ENCODE assay signal across 8 mouse cellular contexts in genomic region chr9:15357484-15358275, GRCm38 (mm10). TPM values are rescaled to one million over a fixed set of nuclear protein-coding genes. Genes with fewer than 3 reads are reported as not detected.
DNase-seq lines count a peak whose midpoint lies in the region; ATAC-seq and TF ChIP-seq lines count a peak whose summit lies in the region.

TSS of gene Cep295 (minus strand) at chr9:15357788.

- peak; percentile 100 for TF ChIP-seq POLR2A in MEL (IDR thresholded peaks at IDR 0.05; ENCODE audit: control insufficient read depth in 1 of 2, insufficient read depth in 1 of 2, low read depth in 1 of 2, low read length in 2 of 2, poor library complexity in 1 of 2)
- peak; percentile 99 for TF ChIP-seq POLR2A in cerebellum, adult 2 months (IDR thresholded peaks at IDR 0.05; ENCODE audit: borderline replicate concordance, insufficient read depth, low read length)

- no peaks in the 10 kb centered on the region for H3K27me3 ChIP-seq in MEL (ENCODE audit: control insufficient read depth in 1 of 2, insufficient read depth in 2 of 2, low read length in 2 of 2)
- no peaks in the 10 kb centered on the region for H3K27me3 ChIP-seq in cerebellum, adult 2 months (ENCODE audit: control insufficient read depth, insufficient read depth, low read length)
- no peaks in the 10 kb centered on the region for H3K27me3 ChIP-seq in forebrain, postnatal 0 days (ENCODE audit: insufficient read depth, low read length)
- no peaks in the 10 kb centered on the region for H3K27me3 ChIP-seq in lung, embryonic 15.5 days

- peaks cover 26% of the 10 kb centered on the region for H3K79me2 ChIP-seq in MEL (ENCODE audit: control insufficient read depth, insufficient read depth, low read length, poor library complexity)

- peaks cover 6 to 16% of the 10 kb centered on the region in 2 experiments for H3K4me1 ChIP-seq in MEL (ENCODE audit: control insufficient read depth in 1 of 2, insufficient read depth in 2 of 2, low read length in 2 of 2)
- no peaks in the 10 kb centered on the region; the same call in 1 of the 2 replicates for H3K4me1 ChIP-seq in cerebellum, adult 2 months (ENCODE audit: control insufficient read depth, insufficient read depth, low read length)
- peaks cover 6% of the 10 kb centered on the region; the same call in 1 of the 2 replicates for H3K4me1 ChIP-seq in forebrain, postnatal 0 days (ENCODE audit: insufficient read depth)
- H3K4me1 ChIP-seq in lung, embryonic 15.5 days: peaks cover 8% of the 10 kb centered on the region

- peak within 1 kb of the TSS; percentile 75 for H3K4me2 ChIP-seq in forebrain, postnatal 0 days (ENCODE audit: low read depth)
- H3K4me2 ChIP-seq in lung, embryonic 15.5 days: peak within 1 kb of the TSS; percentile 58

- H3K27ac ChIP-seq in MEL (ENCODE audit: control insufficient read depth, low read depth, low read length): peak within 1 kb of the TSS; percentile 80
- peak within 1 kb of the TSS; percentile 45 for H3K27ac ChIP-seq in cerebellum, adult 2 months (ENCODE audit: insufficient read depth, low read length)
- peak within 1 kb of the TSS; percentile 66 for H3K27ac ChIP-seq in forebrain, postnatal 0 days (ENCODE audit: low read depth, low read length)
- H3K27ac ChIP-seq in lung, embryonic 15.5 days: peak within 1 kb of the TSS; percentile 76

- H3K4me3 ChIP-seq in MEL (ENCODE audit: control insufficient read depth in 1 of 2, insufficient read depth in 1 of 2, low read depth in 2 of 2, low read length in 2 of 2): peak within 1 kb of the TSS; percentile 72 to 77
- peak within 1 kb of the TSS; percentile 96 for H3K4me3 ChIP-seq in cerebellum, adult 2 months (replicated peaks; ENCODE audit: insufficient read depth, low read depth, low read length)
- peak within 1 kb of the TSS; percentile 80 for H3K4me3 ChIP-seq in forebrain, postnatal 0 days (ENCODE audit: low read depth, low read length)
- H3K4me3 ChIP-seq in lung, embryonic 15.5 days: peak within 1 kb of the TSS; percentile 79

- WGBS in cerebellum, adult 2 months: 2% methylated on average over 60 of the region's 60 CpGs
- WGBS in forebrain, postnatal 0 days: 2% methylated on average over 59 of the region's 60 CpGs
- 2% methylated on average over 60 of the region's 60 CpGs for WGBS in lung, embryonic 15.5 days

- ATAC-seq in forebrain, postnatal 0 days: peak; percentile 99
- ATAC-seq in lung, embryonic 15.5 days (ENCODE audit: borderline replicate concordance, extremely low read depth, low FRiP score, low TSS enrichment): peak; percentile 100

- H3K9me3 ChIP-seq in MEL (replicated peaks; ENCODE audit: insufficient read depth, low read length): no peaks in the 10 kb centered on the region
- H3K9me3 ChIP-seq in forebrain, postnatal 0 days (ENCODE audit: low read length): no peaks in the 10 kb centered on the region
- no peaks in the 10 kb centered on the region for H3K9me3 ChIP-seq in lung, embryonic 15.5 days

- TF ChIP-seq CTCF in MEL (IDR thresholded peaks at IDR 0.05 in 2 of 3, conservative IDR thresholded peaks at IDR 0.05 in 1 of 3; ENCODE audit: control insufficient read depth in 1 of 3, insufficient read depth in 1 of 3, low read depth in 2 of 3, low read length in 3 of 3, poor library complexity in 1 of 3, severe bottlenecking in 1 of 3): peak in 1 of 3 experiments; percentile 18; a peak in 1 of 6 replicates
- no peak for TF ChIP-seq CTCF in cerebellum, adult 2 months (IDR thresholded peaks at IDR 0.05; ENCODE audit: borderline replicate concordance, insufficient read depth, low read depth, low read length)
- TF ChIP-seq CTCF in forebrain, postnatal 0 days (IDR thresholded peaks at IDR 0.05; ENCODE audit: low read depth): no peak

- H3K9ac ChIP-seq in MEL (ENCODE audit: control insufficient read depth, low read depth, low read length, poor library complexity, severe bottlenecking): peak within 1 kb of the TSS; percentile 83
- peak within 1 kb of the TSS; percentile 83 for H3K9ac ChIP-seq in forebrain, postnatal 0 days
- peak within 1 kb of the TSS; percentile 83 for H3K9ac ChIP-seq in lung, embryonic 15.5 days

- peak in 1 of 2 experiments; percentile 66; a peak in 2 of 4 replicates for TF ChIP-seq EP300 in MEL (IDR thresholded peaks at IDR 0.05; ENCODE audit: low read depth in 1 of 2, low read length in 2 of 2)

- DNase-seq in MEL (ENCODE audit: low read depth, low spot score): peak; percentile 100
- DNase-seq in cerebellum, adult 2 months: peak; percentile 97
- DNase-seq in forebrain, postnatal 0 days: peak; percentile 98
- peak; percentile 98 for DNase-seq in heart, postnatal 4 days
- DNase-seq in layer of hippocampus, adult 8-10 months (ENCODE audit: low spot score in 2 of 2): peak; percentile 90 to 94
- DNase-seq in ovary, adult 18-20 months (ENCODE audit: low spot score): peak; percentile 91
- DNase-seq in thymus, postnatal 0 days (ENCODE audit: low spot score): peak; percentile 97

- H3K36me3 ChIP-seq in MEL (ENCODE audit: control insufficient read depth in 1 of 2, insufficient read depth in 2 of 2, low read length in 2 of 2): peaks cover 28 to 31% of the 10 kb centered on the region in 2 experiments
- H3K36me3 ChIP-seq in forebrain, postnatal 0 days (ENCODE audit: insufficient read depth): peaks cover 3% of the 10 kb centered on the region; the same call in 1 of the 2 replicates
- H3K36me3 ChIP-seq in lung, embryonic 15.5 days: peaks cover 2% of the 10 kb centered on the region; the same call in 1 of the 2 replicates

- TF ChIP-seq RAD21 in MEL (IDR thresholded peaks at IDR 0.05; ENCODE audit: low read depth, low read length): no peak

TF ChIP-seq in MEL, 35 proteins besides CTCF, POLR2A, EP300 and RAD21 (continues in another document):
- TF ChIP-seq SIN3A (IDR thresholded peaks at IDR 0.05; ENCODE audit: low read length) (peak; percentile 94), TBP (IDR thresholded peaks at IDR 0.05; ENCODE audit: low read depth, low read length) (peak; percentile 95), ETS1 (IDR thresholded peaks at IDR 0.05; ENCODE audit: low read depth, low read length) (peak; percentile 64), TCF12 (IDR thresholded peaks at IDR 0.05; ENCODE audit: low read depth, low read length) (peak; percentile 78), NELFE (IDR thresholded peaks at IDR 0.05; ENCODE audit: low read depth, low read length) (peak; percentile 100), MAX (IDR thresholded peaks at IDR 0.05; ENCODE audit: low read length) (peak; percentile 95), MYC (IDR thresholded peaks at IDR 0.05; ENCODE audit: low read depth, low read length) (peak; percentile 98), USF2 (IDR thresholded peaks at IDR 0.05; ENCODE audit: borderline replicate concordance in 1 of 2, insufficient read depth in 1 of 2, low read depth in 1 of 2, low read length in 2 of 2) (no peak), ZKSCAN1 (IDR thresholded peaks at IDR 0.05; ENCODE audit: low read depth, low read length) (no peak), KAT2A (conservative IDR thresholded peaks at IDR 0.05; ENCODE audit: low read depth, low read length) (peak; percentile 74), ELF1 (IDR thresholded peaks at IDR 0.05; ENCODE audit: low read depth, low read length) (peak; percentile 93), ZC3H11A (IDR thresholded peaks at IDR 0.05; ENCODE audit: low read depth, low read length) (no peak; the same call in 1 of the 2 replicates), POLR2AphosphoS2 (IDR thresholded peaks at IDR 0.05; ENCODE audit: low read length) (peak; percentile 100), USF1 (IDR thresholded peaks at IDR 0.05; ENCODE audit: low read depth, low read length) (peak; percentile 89), MEF2A (IDR thresholded peaks at IDR 0.05; ENCODE audit: extremely low read depth, insufficient replicate concordance, low read depth, low read length, poor library complexity, severe bottlenecking) (peak; percentile 52; the same call in 1 of the 2 replicates), GABPA (IDR thresholded peaks at IDR 0.05; ENCODE audit: low read depth, low read length) (0 out of 2 replicates have a peak, but pooled peaks have one; percentile 7), SMC3 (IDR thresholded peaks at IDR 0.05; ENCODE audit: low read depth, low read length) (no peak), MAFK (IDR thresholded peaks at IDR 0.05; ENCODE audit: borderline replicate concordance, low read depth, low read length) (no peak), UBTF (IDR thresholded peaks at IDR 0.05; ENCODE audit: borderline replicate concordance, insufficient read depth, low read depth, low read length) (no peak), ZMIZ1 (IDR thresholded peaks at IDR 0.05; ENCODE audit: low read depth, low read length) (peak; percentile 99), RCOR1 (IDR thresholded peaks at IDR 0.05; ENCODE audit: low read depth, low read length) (0 out of 2 replicates have a peak, but pooled peaks have one; percentile 31), MYB (IDR thresholded peaks at IDR 0.05; ENCODE audit: low read depth, low read length) (peak; percentile 88), GATA1 (IDR thresholded peaks at IDR 0.05; ENCODE audit: low read depth, low read length) (no peak), TAL1 (IDR thresholded peaks at IDR 0.05; ENCODE audit: low read length) (no peak), CHD1 (IDR thresholded peaks at IDR 0.05; ENCODE audit: low read depth, low read length) (peak; percentile 92; the same call in 1 of the 2 replicates), HCFC1 (IDR thresholded peaks at IDR 0.05; ENCODE audit: low read depth, low read length) (peak; percentile 88), JUND (IDR thresholded peaks at IDR 0.05; ENCODE audit: low read depth, low read length) (peak; percentile 74; the same call in 1 of the 2 replicates), NRF1 (IDR thresholded peaks at IDR 0.05; ENCODE audit: insufficient read depth, low read depth, low read length, poor library complexity, severe bottlenecking) (peak; percentile 99; the same call in 1 of the 2 replicates), BHLHE40 (IDR thresholded peaks at IDR 0.05; ENCODE audit: borderline replicate concordance, low read depth, low read length) (peak; percentile 44)

RNA-seq across cellular contexts. Expression of gene Cep295, which starts in this region (rescaled TPM):
- total RNA-seq in MEL (2012; rRNA removed): 53.7 and 57.0 TPM in 2 replicates
- 1,000 to 10,000 TPM in 1 of 2 experiments, 10 to 100 TPM in 1; 73.3 to 1,483 TPM for polyA plus RNA-seq in MEL (2012; ENCODE audit: insufficient read depth in 1 of 2, insufficient read length in 2 of 2, low read depth in 1 of 2, low replicate concordance in 2 of 2, missing spikeins in 1 of 2)
- polyA plus RNA-seq in cerebellum, adult 2 months (2012; rRNA removed): 20.0 and 22.0 TPM in 2 replicates
- 27.7 and 45.7 TPM in 2 replicates for total RNA-seq in forebrain, postnatal 0 days (2014; rRNA removed)
- polyA plus RNA-seq in forebrain, postnatal 0 days (2015; fragmentation: Nextera tagmentation; extraction: Ambion mirVana): 7.4 and 8.7 TPM in 2 replicates
- 10 to 100 TPM; 19.4 to 22.4 TPM for total RNA-seq in heart, postnatal 4 days (2021)
- 10 to 100 TPM; 25.5 to 28.8 (median 26.0) TPM for total RNA-seq in layer of hippocampus, adult 8-10 months (2022)
- 13.8 and 16.5 TPM in 2 replicates for polyA plus RNA-seq in lung, embryonic 15.5 days (2015; fragmentation: Nextera tagmentation; extraction: Ambion mirVana)
- polyA plus RNA-seq in thymus, postnatal 0 days (2015; fragmentation: Nextera tagmentation; extraction: Ambion mirVana): 13.9 and 17.1 TPM in 2 replicates

Comparison
In these comparisons a context has a peak if more than half of its experiments do, and no peak if none do; other contexts are left out.
1. Peak in every context shown above with its lines: DNase-seq, ATAC-seq, H3K4me3 ChIP-seq and H3K27ac ChIP-seq.